Mouse (Mus musculus) left cerebral cortex, adult 11 months (tissue): ENCODE results near the gene Ptprj.
A peak's percentile ranks its signal among the peaks of the same experiment; 100 is the strongest.

Experiments
- DNase-seq: peaks from one replicate; pipeline ENCODE4 v3.0.0; 2022; ENCODE audit warnings: low spot score

Ptprj gene

GRCm38 (mm10) chr2:90580236-90581005 lies at the start of gene Ptprj:
Gene Ptprj (minus strand): TSS chr2:90580647.
- no peak for DNase-seq

- DNase-seq, result no peak
Measured at GRCm38 (mm10) chr2:90629552-90629951, 49.1 kb upstream of the Ptprj start.

- DNase-seq, result no peak
Measured at GRCm38 (mm10) chr2:90628261-90628660, 47.8 kb upstream of the Ptprj start.

GRCm38 (mm10) chr2:90624920-90625319 lies 44.5 kb upstream of the Ptprj start:
- DNase-seq, result peak; percentile 58

- DNase-seq, result no peak
Measured at GRCm38 (mm10) chr2:90624339-90624738, 43.9 kb upstream of the Ptprj start.

- no peak for DNase-seq
Measured at GRCm38 (mm10) chr2:90620815-90621214, 40.4 kb upstream of the Ptprj start.

GRCm38 (mm10) chr2:90619648-90620047 lies 39.2 kb upstream of the Ptprj start:
- no peak for DNase-seq

GRCm38 (mm10) chr2:90614651-90615171 lies 34.3 kb upstream of the Ptprj start:
- DNase-seq, result peak; percentile 34

- no peak for DNase-seq
Measured at GRCm38 (mm10) chr2:90613591-90613990, 33.1 kb upstream of the Ptprj start.

- no peak for DNase-seq
Measured at GRCm38 (mm10) chr2:90613006-90613405, 32.6 kb upstream of the Ptprj start.

GRCm38 (mm10) chr2:90611959-90612571 lies 31.6 kb upstream of the Ptprj start:
- DNase-seq, result no peak

GRCm38 (mm10) chr2:90601056-90601455 lies 20.6 kb upstream of the Ptprj start:
- no peak for DNase-seq

- DNase-seq, result no peak
Measured at GRCm38 (mm10) chr2:90588141-90588540, 7.7 kb upstream of the Ptprj start.

- DNase-seq, result no peak
Measured at GRCm38 (mm10) chr2:90584506-90584905, 4.1 kb upstream of the Ptprj start.

GRCm38 (mm10) chr2:90583628-90584131 lies 3.2 kb upstream of the Ptprj start:
- no peak for DNase-seq

GRCm38 (mm10) chr2:90582814-90583213 lies 2.4 kb upstream of the Ptprj start:
- DNase-seq, result no peak

- DNase-seq, result no peak
Measured at GRCm38 (mm10) chr2:90582311-90582710, 1.9 kb upstream of the Ptprj start.

GRCm38 (mm10) chr2:90581796-90582125 lies 1.3 kb upstream of the Ptprj start:
- DNase-seq, result no peak

GRCm38 (mm10) chr2:90581006-90581795 lies 754 bp upstream of the Ptprj start:
- DNase-seq, result no peak

- no peak for DNase-seq
Measured at GRCm38 (mm10) chr2:90579728-90580235, 665 bp downstream of the Ptprj start.

GRCm38 (mm10) chr2:90579038-90579727 lies 1.3 kb downstream of the Ptprj start:
- no peak for DNase-seq
